Mouse (Mus musculus): ENCODE measurements around the gene Gigyf1. TPM values are rescaled to one million over a fixed set of nuclear protein-coding genes. Genes with fewer than 3 reads are reported as not detected.

The Gigyf1 gene
- total RNA-seq (2021): 10 to 100 TPM; 65.1 to 69.2 TPM
- long read RNA-seq, experiment 1, partial matches to known transcripts: 4 of 19 reads
- long read RNA-seq, experiment 1, other reads (novel, unspliced or antisense): 15 of 19 reads
- long read RNA-seq, experiment 2, partial matches to known transcripts: 18 of 72 reads
- long read RNA-seq, experiment 2, other reads (novel, unspliced or antisense): 54 of 72 reads

- DNase-seq (ENCODE audit: low spot score in 2 of 2): no peak
Observed at GRCm38 (mm10) chr5:137518436-137518835, at the start of gene Gigyf1. Gene Gigyf1, plus strand, starts transcription at chr5:137518548.

- no peak for DNase-seq (ENCODE audit: low spot score in 2 of 2)
Observed at GRCm38 (mm10) chr5:137472252-137472904, 46.0 kb upstream of the Gigyf1 start.

GRCm38 (mm10) chr5:137474351-137474750 lies 44.0 kb upstream of the Gigyf1 start:
- DNase-seq (ENCODE audit: low spot score in 2 of 2): no peak

- no peak for DNase-seq (ENCODE audit: low spot score in 2 of 2)
Observed at GRCm38 (mm10) chr5:137476964-137477363, 41.4 kb upstream of the Gigyf1 start, which contains the start of gene Zan. Gene Zan, minus strand, starts transcription at chr5:137477064.

- peak; percentile 55 to 57 for DNase-seq (ENCODE audit: low spot score in 2 of 2)
Observed at GRCm38 (mm10) chr5:137481138-137481537, 37.2 kb upstream of the Gigyf1 start.

- DNase-seq (ENCODE audit: low spot score in 2 of 2): peak in 1 of 2 experiments; percentile 22
Observed at GRCm38 (mm10) chr5:137481897-137482296, 36.5 kb upstream of the Gigyf1 start.

GRCm38 (mm10) chr5:137485071-137485850 lies 33.1 kb upstream of the Gigyf1 start:
- no peak for DNase-seq (ENCODE audit: low spot score in 2 of 2)

- no peak for DNase-seq (ENCODE audit: low spot score in 2 of 2)
Observed at GRCm38 (mm10) chr5:137485851-137486155, 32.5 kb upstream of the Gigyf1 start.

GRCm38 (mm10) chr5:137487616-137488015 lies 30.7 kb upstream of the Gigyf1 start:
- DNase-seq (ENCODE audit: low spot score in 2 of 2): no peak

GRCm38 (mm10) chr5:137491559-137491958 lies 26.8 kb upstream of the Gigyf1 start:
- no peak for DNase-seq (ENCODE audit: low spot score in 2 of 2)

- DNase-seq (ENCODE audit: low spot score in 2 of 2): no peak
Observed at GRCm38 (mm10) chr5:137493831-137494230, 24.5 kb upstream of the Gigyf1 start.

GRCm38 (mm10) chr5:137500186-137500585 lies 18.2 kb upstream of the Gigyf1 start:
- no peak for DNase-seq (ENCODE audit: low spot score in 2 of 2)

GRCm38 (mm10) chr5:137501709-137502666 lies 16.4 kb upstream of the Gigyf1 start, which contains the start of gene Pop7:
Gene Pop7, minus strand, starts transcription at chr5:137502518.
- peak; percentile 98 to 100 for DNase-seq (ENCODE audit: low spot score in 2 of 2)

- DNase-seq (ENCODE audit: low spot score in 2 of 2): peak in 1 of 2 experiments; percentile 63
Observed at GRCm38 (mm10) chr5:137502667-137503110, 15.7 kb upstream of the Gigyf1 start.

- DNase-seq (ENCODE audit: low spot score in 2 of 2): no peak
Observed at GRCm38 (mm10) chr5:137504041-137504440, 14.3 kb upstream of the Gigyf1 start.

GRCm38 (mm10) chr5:137510014-137510501 lies 8.3 kb upstream of the Gigyf1 start:
- peak; percentile 59 to 73 for DNase-seq (ENCODE audit: low spot score in 2 of 2)

- no peak for DNase-seq (ENCODE audit: low spot score in 2 of 2)
Observed at GRCm38 (mm10) chr5:137510573-137511390, 7.6 kb upstream of the Gigyf1 start.

- no peak for DNase-seq (ENCODE audit: low spot score in 2 of 2)
Observed at GRCm38 (mm10) chr5:137511706-137512105, 6.6 kb upstream of the Gigyf1 start.

- DNase-seq (ENCODE audit: low spot score in 2 of 2): no peak
Observed at GRCm38 (mm10) chr5:137512847-137513794, 5.2 kb upstream of the Gigyf1 start.

Data from adrenal gland, postnatal 4 days (tissue).